In the genomic region with DNA sequence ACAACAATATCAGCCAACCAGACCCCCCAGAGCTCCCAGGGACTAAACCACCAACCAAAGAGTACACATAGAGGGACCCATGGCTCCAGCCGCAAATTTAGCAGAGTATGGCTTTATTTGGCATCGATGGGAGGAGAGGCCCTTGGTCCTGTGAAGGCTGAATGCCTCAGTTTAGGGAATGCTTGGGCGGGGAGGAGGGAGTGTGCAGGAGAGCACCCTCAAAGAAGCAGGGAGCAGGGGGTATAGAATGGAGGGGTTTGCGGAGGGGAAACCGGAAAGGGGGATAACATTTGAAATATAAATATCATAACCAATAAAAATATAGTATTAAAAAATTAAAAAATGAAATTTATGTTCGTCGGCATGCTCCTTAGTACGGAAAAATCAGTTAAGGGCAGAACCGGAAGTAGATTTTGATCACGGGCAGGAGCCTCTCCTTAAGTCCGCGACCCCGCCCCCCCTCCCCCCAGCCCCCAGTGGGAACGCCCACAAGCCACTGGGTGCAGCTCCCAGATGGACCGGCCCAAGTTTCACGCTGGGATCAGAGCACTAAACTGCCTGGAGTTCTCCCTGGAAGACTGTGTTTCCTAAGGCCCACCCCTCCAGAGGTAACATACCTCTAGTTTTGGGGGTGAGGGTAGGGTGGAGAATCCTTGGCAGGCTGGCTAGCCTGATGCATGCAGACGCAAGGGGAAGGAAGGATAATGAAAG, we compare ENCODE assay signal across 9 mouse cellular contexts. TPM values are rescaled to one million over a fixed set of nuclear protein-coding genes. Genes with fewer than 3 reads are reported as not detected.
A peak's percentile ranks its signal among the peaks of the same experiment; 100 is the strongest.
DNase-seq lines count a peak whose midpoint lies in the region; ATAC-seq and TF ChIP-seq lines count a peak whose summit lies in the region.
"Had no signal": no experiment of that assay in that cellular context is flagged by ENCODE, and none has a peak within 500 bp of the region (broad histone marks: within the 10 kb centered on the region; RNA-seq: fewer than 3 reads in every experiment).

No protein-coding gene starts in this region.

- no peaks in the 10 kb centered on the region for H3K79me2 ChIP-seq in myocyte (ENCODE audit: control insufficient read depth, insufficient read depth)

- ATAC-seq in heart, embryonic 14.5 days (ENCODE audit: insufficient number of reproducible peaks, insufficient read depth, low FRiP score, low read depth) = no peak
- ATAC-seq in embryonic facial prominence, embryonic 15.5 days (ENCODE audit: insufficient number of reproducible peaks, low FRiP score, low TSS enrichment, low read depth) = no peak
- ATAC-seq in limb, embryonic 11.5 days (ENCODE audit: insufficient number of reproducible peaks, low FRiP score, low TSS enrichment, low read depth) = no peak

- H3ac ChIP-seq in myocyte (ENCODE audit: control insufficient read depth, insufficient read length) = no peak overlapping the region

- no peaks in the 10 kb centered on the region; a peak in 1 of 4 replicates for H3K4me1 ChIP-seq in heart, embryonic 14.5 days (ENCODE audit: control insufficient read depth in 2 of 2, insufficient read depth in 2 of 2, low read length in 2 of 2)
- no peaks in the 10 kb centered on the region for H3K4me1 ChIP-seq in embryonic facial prominence, embryonic 15.5 days
- no peaks in the 10 kb centered on the region for H3K4me1 ChIP-seq in limb, embryonic 11.5 days (ENCODE audit: control insufficient read depth, insufficient read depth, low read length)

- peak overlapping the region; percentile 67 for H3K4me2 ChIP-seq in heart, embryonic 14.5 days (ENCODE audit: low read length)
- peak overlapping the region; percentile 52 for H3K4me2 ChIP-seq in embryonic facial prominence, embryonic 15.5 days (replicated peaks)
- peak overlapping the region; percentile 38; the same call in 1 of the 2 replicates for H3K4me2 ChIP-seq in limb, embryonic 11.5 days (ENCODE audit: low read depth, severe bottlenecking)
- peak overlapping the region; percentile 22 for H3K4me2 ChIP-seq in myocyte (ENCODE audit: low read depth)

- H3K36me3 ChIP-seq in heart, embryonic 14.5 days (ENCODE audit: control insufficient read depth, insufficient read depth, low read length) = no peaks in the 10 kb centered on the region
- no peaks in the 10 kb centered on the region for H3K36me3 ChIP-seq in embryonic facial prominence, embryonic 15.5 days
- H3K36me3 ChIP-seq in limb, embryonic 11.5 days (ENCODE audit: control insufficient read depth, insufficient read depth, low read length) = no peaks in the 10 kb centered on the region
- no peaks in the 10 kb centered on the region for H3K36me3 ChIP-seq in myocyte (ENCODE audit: control insufficient read depth, insufficient read depth)

- no peak for TF ChIP-seq POLR2A in myocyte (IDR thresholded peaks at IDR 0.05; ENCODE audit: insufficient read length, low read depth)

- WGBS in heart, embryonic 14.5 days = 4% methylated on average over 17 of the region's 17 CpGs
- 7% methylated on average over 17 of the region's 17 CpGs for WGBS in embryonic facial prominence, embryonic 15.5 days
- 9% methylated on average over 17 of the region's 17 CpGs for WGBS in limb, embryonic 11.5 days

- intact Hi-C loops in heart, postnatal 14 days (cut with DNase I) = no loop called here
- intact Hi-C loops in left cerebral cortex, postnatal 36 days (cut with DNase I) = no loop called here

- DNase-seq in heart, postnatal 14 days = no peak
- DNase-seq in limb, embryonic 11.5 days (ENCODE audit: low spot score) = peak; percentile 31
- no peak for DNase-seq in frontal cortex, postnatal 25 days (ENCODE audit: low spot score in 2 of 2)
- DNase-seq in left cerebral cortex, postnatal 36 days (ENCODE audit: low spot score in 2 of 2) = no peak
- no peak for DNase-seq in B cell, adult 2 months
- DNase-seq: kidney, adult 11 months had no signal

- H3K27me3 ChIP-seq in heart, embryonic 14.5 days (ENCODE audit: control insufficient read depth, insufficient read depth, low read length) = no peaks in the 10 kb centered on the region
- H3K27me3 ChIP-seq in embryonic facial prominence, embryonic 15.5 days = no peaks in the 10 kb centered on the region
- no peaks in the 10 kb centered on the region for H3K27me3 ChIP-seq in limb, embryonic 11.5 days (ENCODE audit: control insufficient read depth, insufficient read depth, low read length)
- no peaks in the 10 kb centered on the region for H3K27me3 ChIP-seq in myocyte (ENCODE audit: control insufficient read depth, insufficient read depth, insufficient read length)

- H3K9me3 ChIP-seq in heart, embryonic 14.5 days (ENCODE audit: control insufficient read depth, low read length) = no peaks in the 10 kb centered on the region
- H3K9me3 ChIP-seq in embryonic facial prominence, embryonic 15.5 days (replicated peaks) = no peaks in the 10 kb centered on the region
- H3K9me3 ChIP-seq in limb, embryonic 11.5 days (ENCODE audit: control insufficient read depth, low read length) = no peaks in the 10 kb centered on the region

- H3K4me3 ChIP-seq in heart, embryonic 14.5 days (ENCODE audit: control insufficient read depth in 1 of 2, insufficient read depth in 1 of 2, low read depth in 1 of 2, low read length in 2 of 2) = peak overlapping the region in 1 of 2 experiments; percentile 26; a peak in 2 of 4 replicates
- H3K4me3 ChIP-seq in embryonic facial prominence, embryonic 15.5 days (replicated peaks) = peak overlapping the region; percentile 31
- H3K4me3 ChIP-seq in limb, embryonic 11.5 days (ENCODE audit: low read depth, low read length) = peak overlapping the region; percentile 16; the same call in 1 of the 2 replicates
- H3K4me3 ChIP-seq in myocyte = no peak overlapping the region

- H3K9ac ChIP-seq in heart, embryonic 14.5 days (ENCODE audit: low read length) = peak overlapping the region; percentile 48; the same call in 1 of the 2 replicates
- H3K9ac ChIP-seq in embryonic facial prominence, embryonic 15.5 days = no peak overlapping the region
- H3K9ac ChIP-seq in limb, embryonic 11.5 days (ENCODE audit: low read length) = peak overlapping the region; percentile 34; the same call in 1 of the 2 replicates

- H3K27ac ChIP-seq in heart, embryonic 14.5 days (replicated peaks in 1 of 2; ENCODE audit: control insufficient read depth in 1 of 2, insufficient read depth in 1 of 2, low read depth in 2 of 2, low read length in 2 of 2) = no peak overlapping the region
- no peak overlapping the region for H3K27ac ChIP-seq in embryonic facial prominence, embryonic 15.5 days (replicated peaks)
- no peak overlapping the region for H3K27ac ChIP-seq in limb, embryonic 11.5 days (replicated peaks; ENCODE audit: low read depth, low read length)

TF ChIP-seq in myocyte, 11 proteins besides CTCF, POLR2A, EP300 and RAD21:
- TF ChIP-seq CEBPB (IDR thresholded peaks at IDR 0.05; ENCODE audit: insufficient read depth, poor library complexity, severe bottlenecking) (no peak), MYOD1 (IDR thresholded peaks at IDR 0.05; ENCODE audit: control insufficient read depth in 1 of 3, insufficient read length in 2 of 3, low read depth in 2 of 3) (no peak), MAX (IDR thresholded peaks at IDR 0.05; ENCODE audit: low read depth) (no peak), REST (IDR thresholded peaks at IDR 0.05; ENCODE audit: insufficient read depth, insufficient read length) (no peak), TCF3 (IDR thresholded peaks at IDR 0.05; ENCODE audit: insufficient read length, low read depth) (no peak), SRF (IDR thresholded peaks at IDR 0.05; ENCODE audit: control insufficient read depth, insufficient read length, low read depth) (no peak), MYOG (IDR thresholded peaks at IDR 0.05; ENCODE audit: control insufficient read depth in 1 of 3, insufficient read depth in 1 of 3, insufficient read length in 2 of 3, low read depth in 2 of 3) (no peak), TCF12 (IDR thresholded peaks at IDR 0.05; ENCODE audit: insufficient read depth, poor library complexity, severe bottlenecking) (no peak), POLR2AphosphoS2 (IDR thresholded peaks at IDR 0.05; ENCODE audit: insufficient read length, low read depth) (no peak), USF1 (IDR thresholded peaks at IDR 0.05; ENCODE audit: low read depth) (no peak), E2F4 (IDR thresholded peaks at IDR 0.05; ENCODE audit: insufficient read depth) (no peak)

RNA-seq across cellular contexts. Expression of a gene that starts 34.1 kb away (rescaled TPM):
- 16.9 and 17.9 TPM in 2 replicates for polyA plus RNA-seq in heart, embryonic 14.5 days (2014; fragmentation: Nextera tagmentation; extraction: Ambion mirVana)
- total RNA-seq in heart, postnatal 14 days (2021) = 10 to 100 TPM in 1 of 2 experiments, 1 to 10 TPM in 1; 9.0 to 10.6 TPM
- polyA plus RNA-seq in embryonic facial prominence, embryonic 15.5 days (2015; fragmentation: Nextera tagmentation; extraction: Ambion mirVana) = 37.7 and 38.2 TPM in 2 replicates
- polyA plus RNA-seq in limb, embryonic 11.5 days (2014; fragmentation: Nextera tagmentation; extraction: Ambion mirVana) = 45.6 and 49.9 TPM in 2 replicates
- 2.0 TPM for polyA plus RNA-seq in myocyte (2012; fragmentation: generic; extraction: Trizol)
- total RNA-seq in left cerebral cortex, postnatal 36 days (2021) = 10 to 100 TPM; 33.6 to 36.7 TPM

RNA-seq across cellular contexts. Expression of a gene that starts 41.7 kb away (rescaled TPM):
- polyA plus RNA-seq in heart, embryonic 14.5 days (2014; fragmentation: Nextera tagmentation; extraction: Ambion mirVana) = 1.2 TPM in 2 replicates
- 1 to 10 TPM; 5.0 to 5.4 TPM for total RNA-seq in heart, postnatal 14 days (2021)
- polyA plus RNA-seq in embryonic facial prominence, embryonic 15.5 days (2015; fragmentation: Nextera tagmentation; extraction: Ambion mirVana) = 2.4 and 2.7 TPM in 2 replicates
- polyA plus RNA-seq in limb, embryonic 11.5 days (2014; fragmentation: Nextera tagmentation; extraction: Ambion mirVana) = 2.5 and 2.7 TPM in 2 replicates
- polyA plus RNA-seq in myocyte (2012; fragmentation: generic; extraction: Trizol) = 0.80 TPM
- 10 to 100 TPM in 1 of 2 experiments, 1 to 10 TPM in 1; 8.8 to 10.4 TPM for total RNA-seq in left cerebral cortex, postnatal 36 days (2021)
